Mouse (Mus musculus): ENCODE data around the gene Klrb1. TPM values are rescaled to one million over a fixed set of nuclear protein-coding genes. Genes with fewer than 3 reads are reported as not detected.

Klrb1 gene
- polyA plus RNA-seq, 1 experiment from 2014 or later: not detected

DNA sequence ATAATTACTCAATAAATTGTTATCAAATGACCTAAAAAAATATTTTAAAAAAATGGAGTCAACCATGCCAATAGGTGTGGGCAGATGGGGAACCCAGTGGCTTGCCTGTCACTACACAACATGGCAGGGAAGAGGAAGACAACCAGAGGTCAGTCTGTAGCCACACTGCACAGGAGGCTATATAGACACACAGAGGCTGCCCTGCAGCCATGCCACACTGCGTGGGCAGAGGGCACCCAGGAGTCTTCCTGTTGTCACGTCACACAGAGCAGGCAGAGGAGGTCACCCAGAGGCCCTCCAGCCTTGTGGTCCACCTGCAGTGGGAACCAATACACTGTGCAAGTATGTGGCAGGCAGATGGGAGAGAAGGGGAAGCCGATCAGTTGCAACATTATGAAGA lies 21.2 kb downstream of the Klrb1 start:
- WGBS: 84% methylated on average over 3 of the region's 3 CpGs
- H3K27ac ChIP-seq: no peak overlapping the region
- ATAC-seq (ENCODE audit: insufficient read depth, low FRiP score, low read depth): no peak

DNA sequence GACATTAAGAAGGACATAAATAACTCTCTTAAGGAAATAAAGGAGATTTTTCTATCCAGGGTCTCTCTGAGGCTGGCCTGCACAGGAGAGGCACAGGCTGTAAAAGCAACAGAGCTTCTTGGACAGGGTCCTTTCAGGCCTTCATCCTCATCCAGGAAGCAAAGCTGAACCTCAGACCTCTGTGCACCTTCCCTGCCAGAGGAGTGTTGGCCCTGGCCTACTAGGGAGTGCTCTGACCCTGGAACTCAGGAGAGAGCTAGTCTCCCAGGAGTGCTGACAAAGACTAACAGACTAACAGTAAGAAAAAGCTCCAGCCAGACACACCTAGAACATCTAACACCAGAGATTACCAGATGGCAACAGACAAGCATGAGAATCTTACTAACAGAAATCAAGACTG lies 43.3 kb downstream of the Klrb1 start:
- ATAC-seq (ENCODE audit: insufficient read depth, low FRiP score, low read depth): no peak

More for the DNA sequence above, 21.2 kb downstream of the Klrb1 start:
- Histone ChIP-seq H3K9me3 (no peaks in the 10 kb centered on the region), H3K4me1 (no peaks in the 10 kb centered on the region), H3K36me3 (no peaks in the 10 kb centered on the region), H3K4me3 (replicated peaks) (no peak overlapping the region), H3K27me3 (replicated peaks) (no peaks in the 10 kb centered on the region), H3K9ac (no peak overlapping the region), H3K4me2 (no peak overlapping the region)

GRCm38 (mm10) chr6:128669936-128670335 lies 52.9 kb downstream of the Klrb1 start:
- no peaks in the 10 kb centered on the region for H3K9me3 ChIP-seq
- H3K4me2 ChIP-seq: no peak overlapping the region
- no peaks in the 10 kb centered on the region for H3K4me1 ChIP-seq
- H3K4me3 ChIP-seq (replicated peaks): no peak overlapping the region
- no peak overlapping the region for H3K9ac ChIP-seq
- no peaks in the 10 kb centered on the region for H3K27me3 ChIP-seq (replicated peaks)
- no peak overlapping the region for H3K27ac ChIP-seq
- WGBS: 40% methylated on average over 4 of the region's 4 CpGs
- no peak for ATAC-seq (ENCODE audit: insufficient read depth, low FRiP score, low read depth)
- H3K36me3 ChIP-seq: no peaks in the 10 kb centered on the region

More for the DNA sequence above, 43.3 kb downstream of the Klrb1 start:
- H3K4me2 ChIP-seq: no peak overlapping the region
- H3K36me3 ChIP-seq: no peaks in the 10 kb centered on the region
- no peaks in the 10 kb centered on the region for H3K27me3 ChIP-seq (replicated peaks)
- no peaks in the 10 kb centered on the region for H3K9me3 ChIP-seq
- H3K4me3 ChIP-seq (replicated peaks): no peak overlapping the region
- no peaks in the 10 kb centered on the region for H3K4me1 ChIP-seq
- no peak overlapping the region for H3K9ac ChIP-seq
- H3K27ac ChIP-seq: no peak overlapping the region

GRCm38 (mm10) chr6:128662206-128662605 lies 60.7 kb downstream of the Klrb1 start, which contains the start of gene Clec2h:
Gene Clec2h (plus strand): TSS chr6:128662385.
- Histone ChIP-seq H3K4me1 (no peaks in the 10 kb centered on the region), H3K9me3 (no peaks in the 10 kb centered on the region), H3K27ac (no peak within 1 kb of the TSS), H3K4me2 (no peak within 1 kb of the TSS), H3K9ac (no peak within 1 kb of the TSS), H3K4me3 (replicated peaks) (no peak within 1 kb of the TSS), H3K27me3 (replicated peaks) (no peaks in the 10 kb centered on the region), H3K36me3 (no peaks in the 10 kb centered on the region)
- ATAC-seq (ENCODE audit: insufficient read depth, low FRiP score, low read depth): no peak
- WGBS: 0% methylated on average over 1 of the region's 1 CpGs

GRCm38 (mm10) chr6:128661249-128661648 lies 61.6 kb downstream of the Klrb1 start:
- no peak for ATAC-seq (ENCODE audit: insufficient read depth, low FRiP score, low read depth)
- Histone ChIP-seq H3K27ac (no peak overlapping the region), H3K9ac (no peak overlapping the region)

More at GRCm38 (mm10) chr6:128661249-128661648, 61.6 kb downstream of the Klrb1 start:
- WGBS: 96% methylated on average over 1 of the region's 1 CpGs
- H3K4me2 ChIP-seq: no peak overlapping the region
- H3K27me3 ChIP-seq (replicated peaks): no peaks in the 10 kb centered on the region
- H3K36me3 ChIP-seq: no peaks in the 10 kb centered on the region
- no peaks in the 10 kb centered on the region for H3K9me3 ChIP-seq
- no peaks in the 10 kb centered on the region for H3K4me1 ChIP-seq
- no peak overlapping the region for H3K4me3 ChIP-seq (replicated peaks)

Other genes with a start within 250 kb of the Klrb1 start
- gene Pzp, start 196.3 kb downstream of the Klrb1 start, polyA plus RNA-seq (2015; fragmentation: Nextera tagmentation; extraction: Ambion mirVana): 3.4 and 10.6 TPM in 2 replicates
- gene A2ml1, start 141.5 kb downstream of the Klrb1 start, polyA plus RNA-seq (2015; fragmentation: Nextera tagmentation; extraction: Ambion mirVana): 3.3 and 6.4 TPM in 2 replicates
- gene Klrb1a, start 99.5 kb downstream of the Klrb1 start, polyA plus RNA-seq (2015; fragmentation: Nextera tagmentation; extraction: Ambion mirVana): not detected in 2 replicates
- gene Clec2h, start 60.7 kb downstream of the Klrb1 start, polyA plus RNA-seq (2015; fragmentation: Nextera tagmentation; extraction: Ambion mirVana): 2.0 and 3.9 TPM in 2 replicates
- 0.12 and 0.23 TPM in 2 replicates for gene Klrb1c, start 66.2 kb upstream of the Klrb1 start, polyA plus RNA-seq (2015; fragmentation: Nextera tagmentation; extraction: Ambion mirVana)
- 0.21 TPM in 1 of 2 replicates, not detected in the other for gene Gm44511, start 103.3 kb upstream of the Klrb1 start, polyA plus RNA-seq (2015; fragmentation: Nextera tagmentation; extraction: Ambion mirVana)
- gene Klrb1b, start 103.3 kb upstream of the Klrb1 start, polyA plus RNA-seq (2015; fragmentation: Nextera tagmentation; extraction: Ambion mirVana): 0.35 and 0.60 TPM in 2 replicates
- 0.34 and 0.45 TPM in 2 replicates for gene Clec2i, start 164.5 kb upstream of the Klrb1 start, polyA plus RNA-seq (2015; fragmentation: Nextera tagmentation; extraction: Ambion mirVana)
- gene BC035044, start 168.1 kb upstream of the Klrb1 start, polyA plus RNA-seq (2015; fragmentation: Nextera tagmentation; extraction: Ambion mirVana): 1.6 TPM in 2 replicates
- 0.08 and 0.33 TPM in 2 replicates for gene Clec2g, start 211.3 kb upstream of the Klrb1 start, polyA plus RNA-seq (2015; fragmentation: Nextera tagmentation; extraction: Ambion mirVana)